Mouse (Mus musculus): ENCODE results near the gene Prpf18. TPM values are rescaled to one million over a fixed set of nuclear protein-coding genes. Genes with fewer than 3 reads are reported as not detected.

Prpf18 gene
- polyA plus RNA-seq, 1 experiment from 2014 or later = 40.3 TPM

DNA sequence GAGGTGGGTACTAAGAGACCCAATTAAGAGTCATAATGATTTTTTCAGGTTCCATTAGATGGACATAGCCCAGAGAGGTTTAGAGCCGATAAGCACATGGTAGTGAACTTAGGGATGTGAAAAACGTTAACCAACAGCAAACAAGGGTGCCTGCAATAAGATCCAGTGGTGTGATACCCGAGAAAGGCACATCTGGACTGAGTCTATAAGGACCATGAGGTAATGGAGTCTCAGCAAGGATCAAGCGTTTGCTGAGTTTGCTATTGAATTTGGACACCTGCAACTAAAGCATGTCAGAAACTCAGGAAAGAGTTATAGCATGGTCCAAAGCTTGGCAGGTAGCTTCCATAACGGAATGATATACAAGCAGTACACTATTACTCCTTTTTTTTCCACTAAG lies 67.7 kb downstream of the Prpf18 start:
- WGBS = 88% methylated on average over 5 of the region's 5 CpGs
- peaks cover 4% of the 10 kb centered on the region; the same call in 1 of the 2 replicates for H3K4me1 ChIP-seq
- H3K9me3 ChIP-seq (replicated peaks) = no peaks in the 10 kb centered on the region
- DNase-seq (ENCODE audit: low spot score) = no peak
- peaks cover 86% of the 10 kb centered on the region for H3K36me3 ChIP-seq
- no peak overlapping the region for H3K27ac ChIP-seq (replicated peaks)
- H3K27me3 ChIP-seq (ENCODE audit: low read depth, poor library complexity, severe bottlenecking) = no peaks in the 10 kb centered on the region
- no peak overlapping the region for H3K4me3 ChIP-seq

DNA sequence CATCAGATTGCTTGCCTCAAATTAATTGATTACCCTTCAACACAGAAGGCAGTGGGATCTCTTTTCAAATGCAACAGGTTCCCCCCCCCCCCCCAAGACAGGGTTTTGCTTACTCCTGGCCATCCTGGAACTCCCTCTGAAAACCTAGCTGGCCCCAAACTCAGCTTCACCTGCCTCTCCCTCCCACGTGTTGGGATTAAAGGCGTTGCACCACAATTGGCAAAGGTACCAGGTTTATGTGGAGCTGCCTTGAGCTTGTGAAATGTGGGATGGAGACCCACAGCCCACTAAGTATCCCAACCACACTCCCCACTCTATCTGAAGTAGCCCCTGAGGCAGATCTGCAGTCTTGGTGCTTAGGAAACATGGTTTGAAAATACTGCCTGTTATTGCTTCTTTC lies 69.0 kb downstream of the Prpf18 start:
- Histone ChIP-seq H3K9me3 (replicated peaks) (no peaks in the 10 kb centered on the region), H3K4me3 (no peak overlapping the region), H3K27me3 (ENCODE audit: low read depth, poor library complexity, severe bottlenecking) (no peaks in the 10 kb centered on the region), H3K36me3 (peaks cover 85% of the 10 kb centered on the region), H3K4me1 (peaks cover 4% of the 10 kb centered on the region; the same call in 1 of the 2 replicates), H3K27ac (replicated peaks) (no peak overlapping the region)
- no peak for DNase-seq (ENCODE audit: low spot score)
- WGBS = 85% methylated on average over 2 of the region's 2 CpGs

DNA sequence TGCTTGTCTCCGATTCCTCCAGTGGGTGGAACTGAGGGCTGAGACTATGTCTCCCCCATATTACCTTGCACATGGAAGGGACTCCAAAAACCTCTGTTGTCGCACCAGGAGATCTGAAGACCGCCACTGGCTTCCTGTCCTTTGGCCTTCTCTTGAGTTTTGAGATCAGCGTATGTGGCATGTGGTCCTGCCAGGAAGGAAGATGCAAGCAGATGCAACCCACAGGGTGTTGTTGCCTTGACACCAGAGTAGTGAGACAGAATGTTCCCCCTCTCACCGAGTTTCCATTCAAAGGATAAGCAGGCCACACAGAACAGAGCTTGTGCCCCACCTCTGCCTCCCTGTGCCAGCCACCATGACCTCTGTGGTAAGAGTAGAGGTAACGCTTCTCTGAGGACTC lies 71.2 kb downstream of the Prpf18 start:
- 83% methylated on average over 6 of the region's 6 CpGs for WGBS
- Histone ChIP-seq H3K4me3 (no peak overlapping the region), H3K36me3 (peaks cover 86% of the 10 kb centered on the region)

DNA sequence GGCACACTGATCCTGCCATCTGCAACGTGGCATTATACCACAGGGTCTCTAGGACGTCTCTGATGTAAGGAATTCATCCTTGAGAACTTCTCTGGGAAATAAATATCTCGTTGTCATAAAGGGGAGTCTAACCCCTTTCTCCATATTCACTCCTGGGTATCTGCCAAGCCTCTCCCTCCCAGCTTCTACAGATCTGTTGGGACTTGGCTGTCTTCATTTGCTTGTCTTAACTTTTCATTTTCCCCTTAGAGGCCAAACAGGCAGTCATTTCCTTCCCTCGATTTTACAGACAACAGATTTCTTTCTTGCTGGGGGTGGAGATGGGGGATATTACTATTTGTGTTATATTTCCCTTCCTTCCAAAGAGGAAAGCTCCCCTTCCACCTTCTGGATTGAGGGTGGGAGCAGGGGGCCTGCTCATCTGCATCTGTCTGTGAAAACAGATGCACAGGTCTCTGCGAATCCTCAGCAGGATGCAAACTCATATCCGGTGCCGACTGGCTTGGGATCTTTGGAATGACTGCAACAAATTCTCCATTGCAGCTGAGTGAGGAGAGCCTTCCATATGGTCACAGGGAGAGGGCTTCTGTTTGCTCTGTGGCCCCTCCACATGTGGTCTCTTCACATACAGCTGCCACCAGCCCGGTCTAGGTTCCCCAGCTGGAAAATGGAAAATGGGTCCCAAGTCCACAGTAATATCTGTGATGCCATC lies 72.4 kb downstream of the Prpf18 start:
- WGBS = 88% methylated on average over 8 of the region's 8 CpGs
- Histone ChIP-seq H3K9me3 (replicated peaks) (no peaks in the 10 kb centered on the region), H3K4me3 (no peak overlapping the region), H3K27ac (replicated peaks) (no peak overlapping the region), H3K27me3 (ENCODE audit: low read depth, poor library complexity, severe bottlenecking) (no peaks in the 10 kb centered on the region), H3K36me3 (peaks cover 92% of the 10 kb centered on the region), H3K4me1 (peaks cover 6% of the 10 kb centered on the region; the same call in 1 of the 2 replicates)
- no peak for DNase-seq (ENCODE audit: low spot score)

More for the DNA sequence above, 71.2 kb downstream of the Prpf18 start:
- H3K4me1 ChIP-seq = no peaks in the 10 kb centered on the region
- no peaks in the 10 kb centered on the region for H3K27me3 ChIP-seq (ENCODE audit: low read depth, poor library complexity, severe bottlenecking)
- H3K9me3 ChIP-seq (replicated peaks) = no peaks in the 10 kb centered on the region
- no peak overlapping the region for H3K27ac ChIP-seq (replicated peaks)
- no peak for DNase-seq (ENCODE audit: low spot score)

DNA sequence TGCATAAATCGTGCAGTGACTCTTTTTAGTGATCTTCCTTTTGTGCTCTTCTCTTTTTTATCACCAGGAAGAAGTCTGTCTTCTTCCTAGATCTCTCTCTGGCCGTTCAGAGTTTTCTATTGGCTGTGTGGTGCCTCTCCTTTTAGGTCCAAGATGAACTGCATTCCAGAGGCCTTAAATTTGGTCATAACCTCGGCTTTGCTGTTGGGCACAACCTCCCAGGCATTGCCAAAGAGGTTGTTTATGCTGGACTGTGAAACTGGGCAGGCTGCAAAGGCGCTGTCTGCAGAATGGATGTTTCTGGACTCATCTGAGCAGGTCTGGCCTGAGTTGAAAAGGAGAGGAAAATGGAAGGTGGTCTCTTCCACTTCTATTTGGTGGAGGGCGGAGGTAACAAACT lies 73.6 kb downstream of the Prpf18 start:
- Histone ChIP-seq H3K36me3 (peaks cover 98% of the 10 kb centered on the region), H3K4me1 (peaks cover 10% of the 10 kb centered on the region; the same call in 1 of the 2 replicates)
- 91% methylated on average over 5 of the region's 5 CpGs for WGBS

DNA sequence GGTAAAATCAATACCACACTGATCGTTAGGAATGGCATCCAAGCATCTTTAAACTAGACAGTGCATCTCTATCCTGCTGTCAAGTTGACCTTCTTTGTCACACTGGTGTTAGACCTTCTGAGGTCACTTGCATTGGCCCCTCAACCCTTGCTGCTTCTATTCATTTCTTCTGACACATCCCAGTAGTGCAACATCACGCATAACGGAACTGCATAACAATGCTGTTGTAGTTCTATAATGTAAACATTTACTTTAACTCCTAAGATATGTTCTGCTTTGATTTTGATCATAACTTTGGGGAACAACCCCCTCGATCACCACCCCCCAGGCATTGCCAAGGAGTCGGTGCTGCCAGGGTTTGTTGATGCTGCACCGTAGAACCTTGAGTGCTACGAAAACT lies 75.9 kb downstream of the Prpf18 start:
- DNase-seq (ENCODE audit: low spot score) = no peak
- H3K4me3 ChIP-seq = no peak overlapping the region
- H3K4me1 ChIP-seq = peaks cover 10% of the 10 kb centered on the region; the same call in 1 of the 2 replicates
- no peaks in the 10 kb centered on the region for H3K9me3 ChIP-seq (replicated peaks)
- no peak overlapping the region for H3K27ac ChIP-seq (replicated peaks)
- no peaks in the 10 kb centered on the region for H3K27me3 ChIP-seq (ENCODE audit: low read depth, poor library complexity, severe bottlenecking)
- H3K36me3 ChIP-seq = peaks cover 98% of the 10 kb centered on the region
- 94% methylated on average over 7 of the region's 7 CpGs for WGBS

More for the DNA sequence above, 73.6 kb downstream of the Prpf18 start:
- no peaks in the 10 kb centered on the region for H3K9me3 ChIP-seq (replicated peaks)
- no peaks in the 10 kb centered on the region for H3K27me3 ChIP-seq (ENCODE audit: low read depth, poor library complexity, severe bottlenecking)
- no peak overlapping the region for H3K4me3 ChIP-seq
- no peak for DNase-seq (ENCODE audit: low spot score)
- H3K27ac ChIP-seq (replicated peaks) = no peak overlapping the region

DNA sequence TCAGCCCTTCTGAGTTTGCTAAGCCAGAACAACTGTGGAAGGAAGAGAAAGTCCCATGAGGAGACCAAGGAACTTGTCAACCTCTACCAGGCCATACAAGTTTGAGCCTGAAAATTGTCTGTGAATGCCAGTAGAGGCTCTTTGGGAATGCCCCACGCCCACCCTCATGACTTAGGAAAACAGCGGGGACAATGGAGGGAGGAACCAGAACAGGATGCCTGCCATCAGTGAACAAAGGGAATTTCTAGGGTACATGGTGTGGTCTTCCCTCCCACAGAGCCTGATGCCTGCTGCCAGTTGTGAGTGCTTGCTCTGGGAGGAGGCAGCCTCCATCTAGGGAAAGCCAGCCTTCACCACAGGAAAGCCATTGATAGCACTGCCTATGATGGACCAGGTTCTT lies 76.8 kb downstream of the Prpf18 start:
- peaks cover 10% of the 10 kb centered on the region; the same call in 1 of the 2 replicates for H3K4me1 ChIP-seq
- H3K27ac ChIP-seq (replicated peaks) = no peak overlapping the region
- 60% methylated on average over 2 of the region's 2 CpGs for WGBS
- H3K9me3 ChIP-seq (replicated peaks) = no peaks in the 10 kb centered on the region
- H3K4me3 ChIP-seq = no peak overlapping the region
- peaks cover 98% of the 10 kb centered on the region for H3K36me3 ChIP-seq
- no peaks in the 10 kb centered on the region for H3K27me3 ChIP-seq (ENCODE audit: low read depth, poor library complexity, severe bottlenecking)
- DNase-seq (ENCODE audit: low spot score) = no peak

DNA sequence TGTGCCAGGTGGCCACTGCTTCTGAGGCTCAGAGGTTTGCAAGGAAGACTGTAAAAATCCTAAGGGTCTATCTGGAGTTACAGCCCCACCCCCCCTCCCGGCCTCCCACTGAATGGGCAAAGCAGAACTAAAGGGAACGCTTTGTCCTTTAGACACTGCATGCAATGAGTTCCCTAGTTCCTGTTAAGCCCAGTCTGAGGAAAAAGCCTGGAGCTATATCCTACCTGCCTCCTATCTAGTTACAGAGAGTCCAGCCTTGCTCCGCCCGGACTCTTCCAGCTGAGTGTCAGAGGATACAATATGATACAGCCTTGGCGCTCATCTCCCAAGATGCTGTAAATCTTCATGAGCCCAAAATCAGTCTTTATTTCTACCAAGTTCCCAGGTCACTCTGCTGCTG lies 77.7 kb downstream of the Prpf18 start:
- no peaks in the 10 kb centered on the region for H3K9me3 ChIP-seq (replicated peaks)
- no peaks in the 10 kb centered on the region for H3K27me3 ChIP-seq (ENCODE audit: low read depth, poor library complexity, severe bottlenecking)
- peaks cover 10% of the 10 kb centered on the region; the same call in 1 of the 2 replicates for H3K4me1 ChIP-seq
- DNase-seq (ENCODE audit: low spot score) = no peak
- WGBS = 86% methylated on average over 5 of the region's 5 CpGs
- H3K36me3 ChIP-seq = peaks cover 97% of the 10 kb centered on the region
- no peak overlapping the region for H3K27ac ChIP-seq (replicated peaks)
- no peak overlapping the region for H3K4me3 ChIP-seq

DNA sequence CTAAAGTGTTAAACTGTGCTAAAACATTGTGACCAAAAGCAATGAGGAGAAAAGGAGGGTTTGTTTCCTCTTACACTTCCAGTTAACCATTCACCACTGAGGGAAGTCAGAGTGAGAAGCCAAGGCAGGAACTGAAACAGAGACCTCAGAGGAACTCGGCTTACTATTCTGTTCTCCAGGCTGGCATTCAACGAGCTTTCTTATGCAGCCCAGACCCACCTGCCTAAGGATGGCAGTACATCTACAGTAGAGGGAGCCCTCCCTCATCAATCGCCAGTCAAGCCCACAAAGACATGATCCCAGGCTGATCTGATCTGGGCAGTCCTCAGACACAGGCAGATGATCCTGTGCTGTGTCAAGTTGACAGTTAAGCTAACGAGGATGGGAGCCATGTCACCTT lies 78.5 kb downstream of the Prpf18 start:
- peaks cover 10% of the 10 kb centered on the region; the same call in 1 of the 2 replicates for H3K4me1 ChIP-seq
- no peak for DNase-seq (ENCODE audit: low spot score)
- H3K9me3 ChIP-seq (replicated peaks) = no peaks in the 10 kb centered on the region
- no peak overlapping the region for H3K27ac ChIP-seq (replicated peaks)
- 80% methylated on average over 4 of the region's 4 CpGs for WGBS
- no peak overlapping the region for H3K4me3 ChIP-seq
- peaks cover 97% of the 10 kb centered on the region for H3K36me3 ChIP-seq
- no peaks in the 10 kb centered on the region for H3K27me3 ChIP-seq (ENCODE audit: low read depth, poor library complexity, severe bottlenecking)

DNA sequence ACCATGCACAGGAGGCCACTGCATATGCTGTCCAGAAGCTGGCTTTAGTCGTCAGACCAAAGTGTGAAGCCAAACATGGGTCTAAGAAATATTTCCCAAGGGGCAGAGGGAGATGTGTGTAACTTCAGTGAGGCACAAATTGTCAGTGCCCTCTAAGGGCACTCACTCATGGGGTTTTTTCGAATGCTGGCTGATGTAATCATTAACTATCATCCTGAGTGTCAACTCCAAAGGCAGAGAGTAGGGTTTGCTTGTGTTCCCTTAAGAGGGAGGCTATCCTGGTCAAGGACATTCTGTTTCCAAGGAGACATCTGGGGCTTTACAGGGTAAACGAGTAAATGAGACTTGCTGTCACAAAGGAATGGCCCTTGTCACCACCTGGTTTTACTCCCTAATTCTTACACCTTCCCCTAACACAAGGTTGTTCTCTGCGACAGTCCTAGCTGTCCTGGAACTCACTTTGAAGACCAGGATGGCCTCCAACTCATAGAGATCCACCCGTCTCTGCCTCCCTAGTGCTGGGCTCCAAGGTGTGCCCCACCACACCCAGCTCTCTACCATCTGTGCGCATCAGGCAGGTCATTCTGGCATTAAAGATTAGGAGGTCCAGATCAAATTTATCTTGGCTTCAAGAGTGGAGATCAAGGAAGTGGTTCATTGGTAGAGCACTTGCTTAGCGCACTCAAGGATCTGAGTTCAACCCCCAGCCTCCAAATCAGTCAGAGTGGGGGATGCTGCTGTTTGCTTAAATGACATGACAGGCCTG lies 79.2 kb downstream of the Prpf18 start:
- Histone ChIP-seq H3K9me3 (replicated peaks) (no peaks in the 10 kb centered on the region), H3K27me3 (ENCODE audit: low read depth, poor library complexity, severe bottlenecking) (no peaks in the 10 kb centered on the region), H3K4me3 (no peak overlapping the region), H3K36me3 (peaks cover 98% of the 10 kb centered on the region), H3K4me1 (peaks cover 10% of the 10 kb centered on the region; the same call in 1 of the 2 replicates), H3K27ac (replicated peaks) (no peak overlapping the region)
- DNase-seq (ENCODE audit: low spot score) = no peak
- 95% methylated on average over 7 of the region's 7 CpGs for WGBS

Other genes starting within 250 kb of the Prpf18 start
- gene Bend7, start 65.7 kb upstream of the Prpf18 start, polyA plus RNA-seq (2016; fragmentation: Nextera tagmentation; extraction: Ambion mirVana) = 3.9 and 4.3 TPM in 2 replicates
- 118 and 124 TPM in 2 replicates for gene Sephs1, start 229.5 kb upstream of the Prpf18 start, polyA plus RNA-seq (2016; fragmentation: Nextera tagmentation; extraction: Ambion mirVana)

All from midbrain, embryonic 10.5 days (tissue).